Mouse (Mus musculus): ENCODE data around the gene Sdr42e1. TPM values are rescaled to one million over a fixed set of nuclear protein-coding genes. Genes with fewer than 3 reads are reported as not detected.

Gene Sdr42e1
- polyA plus RNA-seq, 1 experiment from 2014 or later, result 1.0 TPM

DNA sequence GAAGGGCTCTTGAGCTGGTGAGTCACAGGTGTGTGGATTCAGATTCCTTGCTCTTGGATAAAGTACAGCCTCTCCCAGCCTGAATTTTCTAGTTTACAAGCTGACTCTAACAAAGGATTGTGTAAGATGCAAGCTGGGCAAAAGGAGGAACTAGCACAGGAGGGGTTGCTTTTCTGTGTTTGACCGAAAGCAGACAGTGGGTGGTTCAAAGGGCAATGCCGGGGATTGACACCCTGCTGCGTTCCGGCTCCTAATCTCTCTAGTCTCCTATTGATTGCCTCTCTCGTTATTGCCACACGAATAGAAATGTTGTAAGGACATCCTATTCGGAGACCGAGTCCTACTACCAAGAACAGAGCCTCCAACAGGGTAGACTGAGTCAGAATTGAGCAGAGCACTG, 27.2 kb upstream of the Sdr42e1 start:
- no peaks in the 10 kb centered on the region for H3K36me3 ChIP-seq (ENCODE audit: control insufficient read depth, insufficient read depth, low read length)
- peak overlapping the region; percentile 34; the same call in 1 of the 2 replicates for H3K27ac ChIP-seq (ENCODE audit: low read depth, low read length)
- H3K9ac ChIP-seq (ENCODE audit: low read depth, low read length), result no peak overlapping the region
- ATAC-seq (replicated peaks; ENCODE audit: low FRiP score) (no peak), DNase-seq (ENCODE audit: low spot score) (no peak)
- no peaks in the 10 kb centered on the region for H3K9me3 ChIP-seq (ENCODE audit: control insufficient read depth, low read length)
- 64% methylated on average over 8 of the region's 8 CpGs for WGBS
- no peak overlapping the region for H3K4me3 ChIP-seq (ENCODE audit: low read depth, low read length)
- H3K27me3 ChIP-seq (replicated peaks; ENCODE audit: control insufficient read depth, insufficient read depth, low read length), result no peaks in the 10 kb centered on the region
- peak overlapping the region; percentile 36; the same call in 1 of the 2 replicates for H3K4me2 ChIP-seq
- no peaks in the 10 kb centered on the region for H3K4me1 ChIP-seq (replicated peaks; ENCODE audit: control insufficient read depth, insufficient read depth, low read length)

DNA sequence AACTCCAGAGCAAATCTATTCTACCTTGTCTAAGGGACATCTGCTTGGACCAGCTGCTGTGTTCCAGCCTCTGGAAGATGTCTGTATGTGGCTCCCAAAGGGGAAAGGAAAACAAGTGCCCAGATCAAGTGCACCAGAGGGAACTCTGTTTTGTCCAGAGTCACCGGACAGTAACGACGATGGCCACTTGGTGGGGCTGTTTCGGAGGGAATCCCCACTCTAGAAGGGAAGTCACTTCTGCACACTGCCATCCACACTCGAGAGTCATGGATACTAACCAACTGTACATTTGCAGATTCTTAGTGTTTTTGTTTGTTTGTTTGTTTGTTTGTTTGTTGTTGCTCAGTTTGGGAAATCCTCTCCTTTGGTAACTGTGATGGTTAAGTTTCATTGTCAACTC, 23.8 kb upstream of the Sdr42e1 start:
- no peak overlapping the region for H3K4me2 ChIP-seq
- H3K27ac ChIP-seq (ENCODE audit: low read depth, low read length), result no peak overlapping the region
- no peaks in the 10 kb centered on the region for H3K36me3 ChIP-seq (ENCODE audit: control insufficient read depth, insufficient read depth, low read length)
- no peak for DNase-seq (ENCODE audit: low spot score)
- H3K27me3 ChIP-seq (replicated peaks; ENCODE audit: control insufficient read depth, insufficient read depth, low read length), result no peaks in the 10 kb centered on the region
- no peak overlapping the region for H3K9ac ChIP-seq (ENCODE audit: low read depth, low read length)
- no peak overlapping the region for H3K4me3 ChIP-seq (ENCODE audit: low read depth, low read length)
- H3K4me1 ChIP-seq (replicated peaks; ENCODE audit: control insufficient read depth, insufficient read depth, low read length), result no peaks in the 10 kb centered on the region
- ATAC-seq (replicated peaks; ENCODE audit: low FRiP score), result peak; percentile 50; the same call in 1 of the 2 replicates
- whole genome bisulfite sequencing, result 25% methylated on average over 5 of the region's 5 CpGs
- H3K9me3 ChIP-seq (ENCODE audit: control insufficient read depth, low read length), result no peaks in the 10 kb centered on the region

DNA sequence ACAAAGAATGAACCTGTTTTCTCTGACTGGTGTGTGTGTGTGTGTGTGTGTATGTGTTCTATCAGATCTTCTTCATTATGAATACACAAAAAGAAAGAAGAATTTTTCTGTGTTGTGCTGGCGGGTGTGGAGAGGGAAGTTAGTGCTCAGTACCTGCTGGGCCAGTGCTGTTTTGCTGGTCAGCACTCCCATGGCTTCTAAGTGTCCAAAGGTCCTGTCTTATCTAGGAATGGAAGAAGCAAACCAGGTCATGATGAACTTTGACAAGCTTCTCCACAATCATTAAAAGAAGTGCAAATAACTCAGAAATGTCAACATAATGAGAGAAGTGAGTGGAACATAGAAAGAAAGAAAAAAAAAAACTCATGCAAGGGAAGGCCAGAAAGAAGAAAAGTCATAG, 22.1 kb upstream of the Sdr42e1 start:
- Histone ChIP-seq H3K4me1 (replicated peaks; ENCODE audit: control insufficient read depth, insufficient read depth, low read length) (no peaks in the 10 kb centered on the region), H3K27ac (ENCODE audit: low read depth, low read length) (no peak overlapping the region), H3K9ac (ENCODE audit: low read depth, low read length) (no peak overlapping the region), H3K9me3 (ENCODE audit: control insufficient read depth, low read length) (no peaks in the 10 kb centered on the region), H3K4me2 (no peak overlapping the region), H3K27me3 (replicated peaks; ENCODE audit: control insufficient read depth, insufficient read depth, low read length) (no peaks in the 10 kb centered on the region), H3K36me3 (ENCODE audit: control insufficient read depth, insufficient read depth, low read length) (no peaks in the 10 kb centered on the region), H3K4me3 (ENCODE audit: low read depth, low read length) (no peak overlapping the region)
- ATAC-seq (replicated peaks; ENCODE audit: low FRiP score), result no peak
- WGBS, result 77% methylated on average over 1 of the region's 1 CpGs
- no peak for DNase-seq (ENCODE audit: low spot score)

GRCm38 (mm10) chr8:117692131-117692530, 18.6 kb upstream of the Sdr42e1 start:
- ATAC-seq (replicated peaks; ENCODE audit: low FRiP score), result no peak
- H3K4me1 ChIP-seq (replicated peaks; ENCODE audit: control insufficient read depth, insufficient read depth, low read length), result no peaks in the 10 kb centered on the region
- no peak overlapping the region for H3K9ac ChIP-seq (ENCODE audit: low read depth, low read length)
- no peak overlapping the region for H3K4me2 ChIP-seq
- no peaks in the 10 kb centered on the region for H3K27me3 ChIP-seq (replicated peaks; ENCODE audit: control insufficient read depth, insufficient read depth, low read length)
- 72% methylated on average over 4 of the region's 4 CpGs for WGBS
- no peaks in the 10 kb centered on the region for H3K9me3 ChIP-seq (ENCODE audit: control insufficient read depth, low read length)
- H3K27ac ChIP-seq (ENCODE audit: low read depth, low read length), result no peak overlapping the region
- no peak for DNase-seq (ENCODE audit: low spot score)
- no peak overlapping the region for H3K4me3 ChIP-seq (ENCODE audit: low read depth, low read length)
- H3K36me3 ChIP-seq (ENCODE audit: control insufficient read depth, insufficient read depth, low read length), result no peaks in the 10 kb centered on the region

DNA sequence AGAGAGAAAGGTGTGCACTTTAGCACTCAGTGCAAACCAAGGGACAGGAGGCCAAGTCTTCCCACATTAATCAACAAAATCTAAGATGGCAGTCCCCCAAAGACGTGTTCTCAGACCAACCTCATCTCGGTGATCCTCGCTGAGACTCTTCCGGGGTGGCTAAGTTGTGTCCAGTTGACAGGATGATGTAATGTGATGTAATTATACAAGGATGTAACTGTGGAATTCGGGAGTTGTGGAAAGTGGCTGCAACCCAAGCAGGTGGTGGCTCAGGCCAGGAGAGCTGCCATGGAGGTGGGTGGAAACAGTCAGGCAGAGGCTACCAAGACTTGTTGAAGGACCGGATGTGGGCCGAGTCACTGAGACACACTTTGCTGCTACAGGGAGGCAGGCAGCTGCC, 14.4 kb upstream of the Sdr42e1 start:
- 71% methylated on average over 7 of the region's 7 CpGs for WGBS
- DNase-seq (ENCODE audit: low spot score) (no peak), ATAC-seq (replicated peaks; ENCODE audit: low FRiP score) (no peak)
- Histone ChIP-seq H3K36me3 (ENCODE audit: control insufficient read depth, insufficient read depth, low read length) (no peaks in the 10 kb centered on the region), H3K4me2 (no peak overlapping the region), H3K4me1 (replicated peaks; ENCODE audit: control insufficient read depth, insufficient read depth, low read length) (no peaks in the 10 kb centered on the region), H3K4me3 (ENCODE audit: low read depth, low read length) (no peak overlapping the region), H3K9me3 (ENCODE audit: control insufficient read depth, low read length) (no peaks in the 10 kb centered on the region), H3K9ac (ENCODE audit: low read depth, low read length) (no peak overlapping the region), H3K27ac (ENCODE audit: low read depth, low read length) (no peak overlapping the region), H3K27me3 (replicated peaks; ENCODE audit: control insufficient read depth, insufficient read depth, low read length) (no peaks in the 10 kb centered on the region)

DNA sequence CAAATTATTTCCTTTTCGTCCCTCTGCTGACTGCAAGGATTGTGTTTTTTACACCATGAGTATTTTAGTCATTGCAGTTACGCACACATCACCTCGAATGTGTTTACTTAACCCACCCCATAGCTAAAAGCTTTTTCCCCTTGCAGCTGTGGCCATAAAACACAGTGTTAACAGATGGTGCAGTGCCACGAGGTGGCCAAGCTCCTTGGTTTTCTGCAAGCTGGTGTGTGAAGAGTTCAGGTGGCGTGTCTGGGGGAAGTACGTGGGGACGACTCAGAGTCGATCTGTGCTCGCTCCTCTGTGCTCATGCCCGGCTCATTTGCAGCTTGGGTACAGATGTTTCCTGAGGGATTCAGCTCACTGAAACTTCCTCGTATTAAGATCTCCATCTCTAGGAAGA, 11.0 kb upstream of the Sdr42e1 start:
- no peak overlapping the region for H3K4me2 ChIP-seq
- H3K9ac ChIP-seq (ENCODE audit: low read depth, low read length), result no peak overlapping the region
- no peaks in the 10 kb centered on the region for H3K36me3 ChIP-seq (ENCODE audit: control insufficient read depth, insufficient read depth, low read length)
- no peak overlapping the region for H3K4me3 ChIP-seq (ENCODE audit: low read depth, low read length)
- 53% methylated on average over 11 of the region's 11 CpGs for WGBS
- no peak overlapping the region for H3K27ac ChIP-seq (ENCODE audit: low read depth, low read length)
- H3K9me3 ChIP-seq (ENCODE audit: control insufficient read depth, low read length), result no peaks in the 10 kb centered on the region
- H3K27me3 ChIP-seq (replicated peaks; ENCODE audit: control insufficient read depth, insufficient read depth, low read length), result no peaks in the 10 kb centered on the region
- ATAC-seq (replicated peaks; ENCODE audit: low FRiP score), result no peak
- H3K4me1 ChIP-seq (replicated peaks; ENCODE audit: control insufficient read depth, insufficient read depth, low read length), result no peaks in the 10 kb centered on the region
- DNase-seq (ENCODE audit: low spot score), result no peak

- no peaks in the 10 kb centered on the region for H3K4me1 ChIP-seq (replicated peaks; ENCODE audit: control insufficient read depth, insufficient read depth, low read length)
- no peak for DNase-seq (ENCODE audit: low spot score)
- ATAC-seq (replicated peaks; ENCODE audit: low FRiP score), result no peak
- H3K36me3 ChIP-seq (ENCODE audit: control insufficient read depth, insufficient read depth, low read length), result no peaks in the 10 kb centered on the region
- no peaks in the 10 kb centered on the region for H3K9me3 ChIP-seq (ENCODE audit: control insufficient read depth, low read length)
- H3K4me2 ChIP-seq, result no peak overlapping the region
- 74% methylated on average over 10 of the region's 10 CpGs for WGBS
- no peak overlapping the region for H3K4me3 ChIP-seq (ENCODE audit: low read depth, low read length)
- H3K9ac ChIP-seq (ENCODE audit: low read depth, low read length), result no peak overlapping the region
- H3K27ac ChIP-seq (ENCODE audit: low read depth, low read length), result no peak overlapping the region
- H3K27me3 ChIP-seq (replicated peaks; ENCODE audit: control insufficient read depth, insufficient read depth, low read length), result no peaks in the 10 kb centered on the region
Observed at GRCm38 (mm10) chr8:117683925-117684472, 10.5 kb upstream of the Sdr42e1 start.

GRCm38 (mm10) chr8:117678650-117679049, 5.2 kb upstream of the Sdr42e1 start:
- H3K27me3 ChIP-seq (replicated peaks; ENCODE audit: control insufficient read depth, insufficient read depth, low read length), result no peaks in the 10 kb centered on the region
- H3K4me3 ChIP-seq (ENCODE audit: low read depth, low read length), result no peak overlapping the region
- H3K9ac ChIP-seq (ENCODE audit: low read depth, low read length), result no peak overlapping the region
- H3K27ac ChIP-seq (ENCODE audit: low read depth, low read length), result no peak overlapping the region
- no peaks in the 10 kb centered on the region for H3K36me3 ChIP-seq (ENCODE audit: control insufficient read depth, insufficient read depth, low read length)
- H3K4me1 ChIP-seq (replicated peaks; ENCODE audit: control insufficient read depth, insufficient read depth, low read length), result no peaks in the 10 kb centered on the region
- ATAC-seq (replicated peaks; ENCODE audit: low FRiP score) (no peak), DNase-seq (ENCODE audit: low spot score) (no peak)
- H3K9me3 ChIP-seq (ENCODE audit: control insufficient read depth, low read length), result no peaks in the 10 kb centered on the region
- WGBS, result 79% methylated on average over 4 of the region's 4 CpGs
- H3K4me2 ChIP-seq, result no peak overlapping the region

- ATAC-seq (replicated peaks; ENCODE audit: low FRiP score) (no peak), DNase-seq (ENCODE audit: low spot score) (no peak)
- Histone ChIP-seq H3K27me3 (replicated peaks; ENCODE audit: control insufficient read depth, insufficient read depth, low read length) (no peaks in the 10 kb centered on the region), H3K36me3 (ENCODE audit: control insufficient read depth, insufficient read depth, low read length) (no peaks in the 10 kb centered on the region), H3K4me3 (ENCODE audit: low read depth, low read length) (no peak overlapping the region), H3K9me3 (ENCODE audit: control insufficient read depth, low read length) (no peaks in the 10 kb centered on the region), H3K9ac (ENCODE audit: low read depth, low read length) (no peak overlapping the region), H3K27ac (ENCODE audit: low read depth, low read length) (no peak overlapping the region), H3K4me2 (no peak overlapping the region), H3K4me1 (replicated peaks; ENCODE audit: control insufficient read depth, insufficient read depth, low read length) (no peaks in the 10 kb centered on the region)
- whole genome bisulfite sequencing, result 72% methylated on average over 8 of the region's 8 CpGs
Observed at GRCm38 (mm10) chr8:117677011-117677410, 3.5 kb upstream of the Sdr42e1 start.

Data from liver, embryonic 11.5 days (tissue).